Mouse (Mus musculus) megakaryocyte, embryonic 14.5 days (primary cell): Measurements from ENCODE around the gene Zbed3.

Experiments
- FLI1 ChIP-seq: IDR thresholded peaks from 2 replicates; pipeline ENCODE4 v1.6.1; 2012; ENCODE audit warnings: low read length, inconsistent platforms, mixed read lengths
- GATA1 ChIP-seq: IDR thresholded peaks from 3 replicates; pipeline ENCODE4 v1.6.1; 2012; ENCODE audit warnings: mixed read lengths, low read length, inconsistent platforms, borderline replicate concordance

DNA sequence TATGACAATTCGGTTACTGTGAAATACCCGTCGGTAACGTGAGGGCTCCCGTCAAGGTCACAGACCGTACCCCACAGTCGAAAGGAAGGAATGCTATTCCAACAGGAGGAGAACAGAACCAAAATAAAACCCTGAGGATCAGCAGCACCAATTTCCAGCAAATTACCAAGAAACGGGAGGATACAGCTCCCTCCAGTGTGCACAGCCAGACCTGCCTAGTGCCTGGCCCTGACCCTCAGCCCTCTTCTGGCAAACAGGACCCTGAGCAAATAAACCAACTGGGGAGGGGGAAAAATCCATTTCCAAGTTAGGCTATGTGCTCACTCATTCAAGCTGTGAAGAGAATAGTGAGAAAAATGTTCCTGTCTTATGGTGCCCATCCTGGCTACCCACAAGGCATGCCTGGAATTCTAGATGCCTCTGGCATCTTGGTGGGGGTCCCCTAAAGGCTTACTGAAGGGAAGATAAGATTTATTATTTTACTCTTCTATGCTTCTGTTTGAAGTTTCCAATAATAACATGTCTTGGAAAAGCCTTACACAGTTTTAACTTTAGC, 16.2 kb upstream of the Zbed3 start:
- TF ChIP-seq GATA1 (no peak), FLI1 (no peak)
